Mouse (Mus musculus): ENCODE measurements around the gene Bicra.

DNA sequence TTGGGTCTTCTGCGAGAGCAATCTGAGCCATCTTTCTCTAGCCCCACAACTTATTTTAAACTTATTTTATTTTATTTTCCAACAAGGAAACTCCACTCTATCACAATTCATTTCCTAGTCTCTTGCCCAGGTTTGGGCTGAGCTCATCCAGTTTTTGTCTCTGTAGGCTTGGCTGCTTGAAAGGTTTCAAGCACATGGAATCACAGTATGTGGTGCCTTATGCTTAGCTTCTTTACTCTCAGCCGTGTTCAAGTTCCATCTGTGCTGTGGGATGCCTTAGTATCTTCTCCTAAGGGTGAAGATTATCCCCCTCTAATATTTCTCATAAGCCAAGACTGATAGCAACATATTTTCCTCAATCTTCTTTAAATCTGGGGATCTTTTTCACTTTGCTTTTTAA, 39.9 kb upstream of the Bicra start:
- TF ChIP-seq CTCF (conservative IDR thresholded peaks at IDR 0.05 in 1 of 2, IDR thresholded peaks at IDR 0.05 in 1 of 2; ENCODE audit: low read depth in 2 of 2, low read length in 2 of 2) (no peak), TCF12 (IDR thresholded peaks at IDR 0.05; ENCODE audit: low read depth, low read length) (no peak), MAZ (IDR thresholded peaks at IDR 0.05; ENCODE audit: low read depth, low read length) (no peak), POLR2A (IDR thresholded peaks at IDR 0.05; ENCODE audit: low read depth, low read length) (no peak), KAT2A (IDR thresholded peaks at IDR 0.05; ENCODE audit: insufficient replicate concordance, low read length) (no peak), POLR2AphosphoS2 (IDR thresholded peaks at IDR 0.05; ENCODE audit: low read depth, low read length) (no peak), HCFC1 (IDR thresholded peaks at IDR 0.05; ENCODE audit: low read depth, low read length) (no peak), EP300 (IDR thresholded peaks at IDR 0.05; ENCODE audit: low read length) (no peak), MAX (IDR thresholded peaks at IDR 0.05; ENCODE audit: low read length) (no peak), RCOR1 (conservative IDR thresholded peaks at IDR 0.05; ENCODE audit: low read depth, low read length) (no peak), NRF1 (IDR thresholded peaks at IDR 0.05; ENCODE audit: low read depth, low read length) (no peak)
